Mouse (Mus musculus) CH12.LX (cell line): ENCODE measurements at regions not wholly inside any gene's neighbourhood (a gene's known extent, or its start where the extent isn't known, plus 50 kb on each side); places are given as distances from the start of the nearest gene placed in this dataset.

Experiments used
- DNase-seq: peaks from one replicate; pipeline ENCODE4 v3.0.0-alpha.2; 2013; ENCODE audit errors: extremely low read depth
- H3K27ac ChIP-seq: 2 replicates; pipeline ENCODE4 v1.5.1; 2012; ENCODE audit warnings: low read depth, mild to moderate bottlenecking, control low read depth, moderate library complexity; ENCODE audit not compliant: insufficient read depth
- H3K27me3 ChIP-seq: replicated peaks from 2 replicates; pipeline ENCODE3; 2012; ENCODE audit warnings: inconsistent platforms
- H3K36me3 ChIP-seq, 2 experiments: replicated peaks in 1 of 2; 2 replicates each; pipeline versions ENCODE3 to v1.6.1; 2012; ENCODE audit warnings: inconsistent platforms in 1 of 2, low read length in 1 of 2, mild to moderate bottlenecking in 1 of 2, mixed read lengths in 1 of 2, moderate library complexity in 1 of 2; ENCODE audit not compliant: control insufficient read depth in 1 of 2, insufficient read depth in 1 of 2
- H3K4me1 ChIP-seq, 2 experiments: 2 replicates each; pipeline ENCODE4 v1.6.1; 2012; ENCODE audit warnings: inconsistent platforms in 1 of 2, moderate library complexity in 1 of 2; ENCODE audit not compliant: insufficient read depth in 2 of 2, control insufficient read depth in 1 of 2
- H3K4me2 ChIP-seq: 2 replicates; pipeline ENCODE4 v1.6.1; 2012; ENCODE audit warnings: low read depth, mild to moderate bottlenecking, control low read depth; ENCODE audit not compliant: poor library complexity, insufficient read depth, severe bottlenecking
- H3K4me3 ChIP-seq, 3 experiments: fragments of 150-350 bp in 1 of 3; sonication (generic) in 1 of 3; replicated peaks in 1 of 3; 2 replicates each; pipeline versions ENCODE3 to v1.5.1; 2011 to 2012; ENCODE audit warnings: low read depth in 2 of 3, low read length in 2 of 3, mild to moderate bottlenecking in 2 of 3, moderate library complexity in 2 of 3, control low read depth in 1 of 3, improper control_type of control experiment in 1 of 3, inconsistent platforms in 1 of 3, mixed read lengths in 1 of 3; ENCODE audit not compliant: poor library complexity in 1 of 3
- H3K79me2 ChIP-seq: replicated peaks from 2 replicates; pipeline ENCODE4 v1.6.1; 2012; ENCODE audit warnings: mild to moderate bottlenecking, moderate library complexity; ENCODE audit not compliant: control insufficient read depth, poor library complexity, insufficient read depth, severe bottlenecking; ENCODE audit errors: extremely low read depth
- H3K9ac ChIP-seq: 2 replicates; pipeline ENCODE4 v1.6.1; 2012; ENCODE audit warnings: low read depth, mild to moderate bottlenecking, control low read depth, moderate library complexity; ENCODE audit not compliant: insufficient read depth
- H3K9me3 ChIP-seq: replicated peaks from 2 replicates; pipeline ENCODE3; 2012; ENCODE audit warnings: low read length, inconsistent platforms, mixed read lengths
- BHLHE40 ChIP-seq: IDR thresholded peaks from 2 replicates; pipeline ENCODE4 v1.6.1; 2011; ENCODE audit warnings: mild to moderate bottlenecking, low read depth, low read length, improper control_type of control experiment
- CHD1 ChIP-seq: IDR thresholded peaks from 2 replicates; pipeline ENCODE4 v1.6.1; 2012; ENCODE audit warnings: low read depth, low read length, improper control_type of control experiment, inconsistent platforms
- CHD2 ChIP-seq: IDR thresholded peaks from 2 replicates; pipeline ENCODE4 v1.6.1; 2011; ENCODE audit warnings: low read length, improper control_type of control experiment
- ETS1 ChIP-seq: conservative IDR thresholded peaks from 2 replicates; pipeline ENCODE4 v1.6.1; 2012; ENCODE audit warnings: low read depth, mild to moderate bottlenecking, inconsistent platforms, low read length, improper control_type of control experiment, moderate library complexity
- GABPA ChIP-seq: IDR thresholded peaks from 2 replicates; pipeline ENCODE4 v1.6.1; 2012; ENCODE audit warnings: low read depth, low read length, improper control_type of control experiment, inconsistent platforms; ENCODE audit not compliant: insufficient replicate concordance
- IRF4 ChIP-seq: IDR thresholded peaks from 2 replicates; pipeline ENCODE4 v1.6.1; 2014; ENCODE audit warnings: low read depth, mild to moderate bottlenecking, inconsistent platforms, low read length, improper control_type of control experiment
- KAT2A ChIP-seq: IDR thresholded peaks from 2 replicates; pipeline ENCODE4 v1.6.1; 2012; ENCODE audit warnings: low read length, improper control_type of control experiment, inconsistent platforms; ENCODE audit not compliant: insufficient replicate concordance
- MAX ChIP-seq: IDR thresholded peaks from 2 replicates; pipeline ENCODE4 v1.6.1; 2011; ENCODE audit warnings: low read length, improper control_type of control experiment
- MEF2A ChIP-seq: IDR thresholded peaks from 2 replicates; pipeline ENCODE4 v1.6.1; 2014; ENCODE audit warnings: low read depth, mild to moderate bottlenecking, inconsistent platforms, low read length, improper control_type of control experiment, borderline replicate concordance
- MYC ChIP-seq: IDR thresholded peaks from 2 replicates; pipeline ENCODE4 v1.6.1; 2011; ENCODE audit warnings: low read depth, mild to moderate bottlenecking, improper control_type of control experiment, low read length
- NRF1 ChIP-seq: IDR thresholded peaks from 2 replicates; pipeline ENCODE4 v1.6.1; 2014; ENCODE audit warnings: low read depth, mild to moderate bottlenecking, inconsistent platforms, low read length, improper control_type of control experiment, moderate library complexity
- PAX5 ChIP-seq: IDR thresholded peaks from 2 replicates; pipeline ENCODE4 v1.6.1; 2012; ENCODE audit warnings: low read length, inconsistent platforms, mixed read lengths
- POLR2AphosphoS2 ChIP-seq: IDR thresholded peaks from 2 replicates; pipeline ENCODE4 v1.6.1; 2011; ENCODE audit warnings: low read depth, low read length, improper control_type of control experiment
- RAD21 ChIP-seq: IDR thresholded peaks from 2 replicates; pipeline ENCODE4 v1.6.1; 2011; ENCODE audit warnings: low read depth, mild to moderate bottlenecking, low read length, improper control_type of control experiment, moderate library complexity
- SIN3A ChIP-seq: IDR thresholded peaks from 2 replicates; pipeline ENCODE4 v1.6.1; 2012; ENCODE audit warnings: low read length, improper control_type of control experiment, inconsistent platforms
- SMC3 ChIP-seq: IDR thresholded peaks from 2 replicates; pipeline ENCODE4 v1.6.1; 2011; ENCODE audit warnings: low read depth, low read length, improper control_type of control experiment
- TCF12 ChIP-seq: IDR thresholded peaks from 2 replicates; pipeline ENCODE4 v1.6.1; 2014; ENCODE audit warnings: low read depth, mild to moderate bottlenecking, inconsistent platforms, low read length, improper control_type of control experiment
- UBTF ChIP-seq: IDR thresholded peaks from 2 replicates; pipeline ENCODE4 v1.6.1; 2012; ENCODE audit warnings: low read depth, mild to moderate bottlenecking, inconsistent platforms, low read length, improper control_type of control experiment, moderate library complexity
- USF1 ChIP-seq: IDR thresholded peaks from 2 replicates; pipeline ENCODE4 v1.6.1; 2014; ENCODE audit warnings: low read depth, mild to moderate bottlenecking, inconsistent platforms, low read length, improper control_type of control experiment
- ZC3H11A ChIP-seq: IDR thresholded peaks from 2 replicates; pipeline ENCODE4 v1.6.1; 2012; ENCODE audit warnings: low read depth, mild to moderate bottlenecking, inconsistent platforms, low read length, improper control_type of control experiment
- ZKSCAN1 ChIP-seq: IDR thresholded peaks from 2 replicates; pipeline ENCODE4 v1.6.1; 2012; ENCODE audit warnings: low read depth, inconsistent platforms, low read length, improper control_type of control experiment, borderline replicate concordance
- ZNF384 ChIP-seq: IDR thresholded peaks from 2 replicates; pipeline ENCODE4 v1.6.1; 2012; ENCODE audit warnings: low read depth, low read length, improper control_type of control experiment, inconsistent platforms
- dilution Hi-C: fragments of 300-500 bp; cut with MboI; formaldehyde crosslinking; loops from 2 replicates; pipeline ENCODE4 v1.14.3; 2020; ENCODE audit warnings: low sequenced_read_pairs; ENCODE audit not compliant: extremely low pct_unique_long_range_greater_than_20kb, extremely low pct_ligation_motif_present
- in situ Hi-C: fragments of 300-500 bp; cut with MboI; formaldehyde crosslinking; loops from 3 replicates; pipeline ENCODE4 v1.14.3; 2019; ENCODE audit warnings: low sequenced_read_pairs, low pct_ligation_motif_present, low pct_unique_long_range_greater_than_20kb, mixed read lengths

DNA sequence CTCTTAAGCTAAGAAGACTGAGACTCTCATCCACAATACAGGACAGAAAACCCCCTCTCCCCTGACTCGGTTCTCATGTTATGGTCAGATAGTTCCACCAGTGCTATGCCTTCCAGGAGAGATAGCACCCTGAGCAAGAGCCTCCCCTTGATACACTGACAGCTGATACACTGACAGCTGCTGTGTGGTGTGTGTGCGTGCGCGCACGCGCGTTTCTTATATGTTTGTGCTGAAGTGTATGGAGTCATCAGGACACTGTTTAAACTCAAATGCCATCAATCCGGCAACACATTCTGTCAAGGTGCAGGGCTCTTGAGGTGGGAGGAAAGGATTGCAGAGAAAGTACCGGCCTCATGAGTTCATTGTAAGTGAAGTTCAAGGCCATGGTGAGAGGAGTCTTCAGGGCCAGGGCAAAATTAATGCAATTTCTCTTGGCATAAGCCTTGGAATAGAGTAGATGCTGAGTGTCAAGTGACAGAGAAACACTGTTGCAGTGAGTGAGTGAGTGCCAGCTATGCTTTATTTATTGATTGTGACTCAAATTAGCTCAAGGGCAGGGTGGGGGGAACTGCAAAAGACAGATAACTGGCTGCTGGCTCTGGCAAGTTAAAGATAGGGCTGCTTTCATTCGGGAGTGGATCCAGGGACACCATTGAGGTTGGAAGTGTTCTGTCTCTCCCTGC is 412.4 kb upstream of the Ercc4 start:
- H3K4me2 ChIP-seq = no peak overlapping the region
- no peaks in the 10 kb centered on the region for H3K4me1 ChIP-seq
- no peak for DNase-seq
- no peaks in the 10 kb centered on the region for H3K36me3 ChIP-seq
- H3K27me3 ChIP-seq = peaks cover 62% of the 10 kb centered on the region
- no peaks in the 10 kb centered on the region for H3K9me3 ChIP-seq
- H3K9ac ChIP-seq = no peak overlapping the region
- no peak overlapping the region for H3K27ac ChIP-seq
- TF ChIP-seq USF1 (no peak), GABPA (no peak), TCF12 (no peak), PAX5 (no peak), MAX (no peak), NRF1 (no peak), ZNF384 (no peak), MEF2A (no peak), POLR2AphosphoS2 (no peak), ETS1 (no peak), CHD1 (no peak), BHLHE40 (no peak), MYC (no peak), SMC3 (no peak), CHD2 (no peak), RAD21 (no peak), SIN3A (no peak)
- TF ChIP-seq, all 38 proteins: peak for 0
- in situ Hi-C loops (no loop called here), dilution Hi-C loops (no loop called here)
- no peaks in the 10 kb centered on the region for H3K79me2 ChIP-seq
- H3K4me3 ChIP-seq = no peak overlapping the region

GRCm38 (mm10) chr16:12699557-12699956 is 409.9 kb upstream of the Ercc4 start:
- dilution Hi-C loops = no loop called here
- Histone ChIP-seq H3K9me3 (no peaks in the 10 kb centered on the region), H3K4me1 (no peaks in the 10 kb centered on the region), H3K27ac (no peak overlapping the region), H3K4me2 (no peak overlapping the region), H3K4me3 (no peak overlapping the region), H3K9ac (no peak overlapping the region), H3K36me3 (no peaks in the 10 kb centered on the region), H3K27me3 (peaks cover 55% of the 10 kb centered on the region), H3K79me2 (no peaks in the 10 kb centered on the region)
- in situ Hi-C loops = no loop called here
- no peak for DNase-seq
- TF ChIP-seq KAT2A = no peak
- TF ChIP-seq IRF4 = no peak
- no peak for TF ChIP-seq UBTF
- TF ChIP-seq USF1 = no peak
- TF ChIP-seq RAD21 = no peak
- no peak for TF ChIP-seq ZNF384
- no peak for TF ChIP-seq CHD1
- TF ChIP-seq MAX = no peak
- no peak for TF ChIP-seq ZC3H11A
- no peak for TF ChIP-seq ZKSCAN1
